Mouse (Mus musculus) CD8-positive naive resting alpha-beta T cell, adult 2 months (primary cell): Measurements from ENCODE around the gene Cfap70.

Source experiments
- DNase-seq, 2 experiments: peaks; one replicate each; pipeline ENCODE4 v3.0.0; 2022; ENCODE audit warnings: low read depth in 2 of 2, low spot score in 2 of 2

The Cfap70 gene

GRCm38 (mm10) chr14:20345885-20346284, 106.1 kb downstream of the Cfap70 start:
- no peak for DNase-seq
